Mouse (Mus musculus) large intestine, adult 2 months (tissue): Measurements from ENCODE around the gene 6330403K07Rik. TPM values are rescaled to one million over a fixed set of nuclear protein-coding genes. Genes with fewer than 3 reads are reported as not detected.

Experiments used
- DNase-seq: peaks from one replicate; pipeline ENCODE4 v3.0.0-alpha.2; 2012; ENCODE audit warnings: low read depth, low spot score
- WGBS: fragments of 180-500 bp; shearing (Covaris S2); methylation state at CpG from one replicate; pipeline ENCODE4 v1.1.7; 2018; 5-methylcytosine and 5-hydroxymethylcytosine counted together
- polyA plus RNA-seq: library from polyadenylated mRNA; depleted of rRNA; stranded (reverse); fragments of >200 nt; gene quantifications from 2 replicates; pipeline ENCODE4 v1.2.3, GENCODE M21; 2012; rRNA removed

Gene 6330403K07Rik
- polyA plus RNA-seq, 1 experiment = 0.83 TPM

GRCm38 (mm10) chr11:71003611-71004315, 29.6 kb downstream of the 6330403K07Rik start:
- WGBS = under 1% methylated on average over 49 of the region's 49 CpGs
- no peak for DNase-seq

- WGBS = 81% methylated on average over 4 of the region's 4 CpGs
- DNase-seq = no peak
These were observed 32.1 kb downstream of the 6330403K07Rik start for GRCm38 (mm10) chr11:71001167-71001566.

- no peak for DNase-seq
These were observed 50.6 kb downstream of the 6330403K07Rik start, which contains the start of gene C1qbp for GRCm38 (mm10) chr11:70982557-70983228. C1qbp (minus strand) TSS chr11:70983026.

DNA sequence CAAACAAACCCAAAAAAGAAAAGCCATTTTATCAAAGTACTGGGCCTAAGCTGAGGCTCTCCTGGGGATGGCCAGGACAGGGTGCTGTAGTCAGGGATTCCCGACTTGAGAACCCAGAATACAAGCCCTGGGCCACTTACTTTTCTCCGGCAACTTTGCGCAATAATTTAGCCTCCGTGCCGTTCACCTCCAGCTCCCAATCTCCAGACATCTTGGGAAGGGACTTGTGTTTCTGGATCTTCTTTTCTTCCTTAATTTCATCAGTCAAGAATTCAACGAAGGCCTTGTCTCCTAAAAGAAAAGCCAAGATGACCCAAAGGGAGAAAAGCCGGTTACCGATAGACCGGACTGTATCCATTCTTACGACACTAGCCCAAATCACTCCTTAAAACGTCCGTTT, 51.3 kb downstream of the 6330403K07Rik start:
- no peak for DNase-seq

More at GRCm38 (mm10) chr11:70982557-70983228, 50.6 kb downstream of the 6330403K07Rik start, which contains the start of gene C1qbp:
- WGBS = under 1% methylated on average over 64 of the region's 64 CpGs

More for the DNA sequence above, 51.3 kb downstream of the 6330403K07Rik start:
- WGBS = 5% methylated on average over 12 of the region's 12 CpGs

Other genes with a start within 250 kb of the 6330403K07Rik start
- gene Scimp, start 220.9 kb downstream of the 6330403K07Rik start, polyA plus RNA-seq = 2.0 and 3.8 TPM in 2 replicates
- gene Rabep1, start 188.7 kb downstream of the 6330403K07Rik start, polyA plus RNA-seq = 1.9 and 2.3 TPM in 2 replicates
- 20.4 and 29.9 TPM in 2 replicates for gene Nup88, start 63.5 kb downstream of the 6330403K07Rik start, polyA plus RNA-seq
- 24.4 and 28.0 TPM in 2 replicates for gene Rpain, start 63.3 kb downstream of the 6330403K07Rik start, polyA plus RNA-seq
- gene C1qbp, start 50.5 kb downstream of the 6330403K07Rik start, polyA plus RNA-seq = 77.6 and 89.8 TPM in 2 replicates
- 9.0 and 14.8 TPM in 2 replicates for gene Dhx33, start 29.1 kb downstream of the 6330403K07Rik start, polyA plus RNA-seq
- gene Mis12, start 13.9 kb downstream of the 6330403K07Rik start, polyA plus RNA-seq = 4.0 and 5.4 TPM in 2 replicates
- 17.2 and 19.8 TPM in 2 replicates for gene Derl2, start 13.7 kb downstream of the 6330403K07Rik start, polyA plus RNA-seq
- gene Nlrp1a, start 111.2 kb upstream of the 6330403K07Rik start, polyA plus RNA-seq = 0.21 TPM in 1 of 2 replicates, not detected in the other
- 0.21 and 2.2 TPM in 2 replicates for gene Nlrp1b, start 197.2 kb upstream of the 6330403K07Rik start, polyA plus RNA-seq